Mouse (Mus musculus): Measurements from ENCODE around the gene Mpzl1. TPM values are rescaled to one million over a fixed set of nuclear protein-coding genes. Genes with fewer than 3 reads are reported as not detected.

Gene Mpzl1
- polyA plus RNA-seq (2012; rRNA removed; ENCODE audit: low replicate concordance): 18.5 and 36.9 TPM in 2 replicates

GRCm38 (mm10) chr1:165634151-165634884 lies at the start of gene Mpzl1:
TSS of gene Mpzl1 (minus strand) at chr1:165634538.

Other genes starting within 250 kb of the Mpzl1 start
- 17.1 and 50.5 TPM in 2 replicates for gene Dcaf6, start 174.1 kb downstream of the Mpzl1 start, polyA plus RNA-seq (2012; rRNA removed; ENCODE audit: low replicate concordance)
- 161 and 352 TPM in 2 replicates for gene Mpc2, start 173.9 kb downstream of the Mpzl1 start, polyA plus RNA-seq (2012; rRNA removed; ENCODE audit: low replicate concordance)
- 1.0 and 1.8 TPM in 2 replicates for gene Adcy10, start 149.4 kb downstream of the Mpzl1 start, polyA plus RNA-seq (2012; rRNA removed; ENCODE audit: low replicate concordance)
- gene Rcsd1, start 75.2 kb upstream of the Mpzl1 start, polyA plus RNA-seq (2012; rRNA removed; ENCODE audit: low replicate concordance): 41.2 and 48.5 TPM in 2 replicates
- 60.0 and 75.3 TPM in 2 replicates for gene Creg1, start 129.2 kb upstream of the Mpzl1 start, polyA plus RNA-seq (2012; rRNA removed; ENCODE audit: low replicate concordance)
- 38.7 and 47.3 TPM in 2 replicates for gene Cd247, start 154.1 kb upstream of the Mpzl1 start, polyA plus RNA-seq (2012; rRNA removed; ENCODE audit: low replicate concordance)